Comparison of ENCODE assay signal across 8 mouse cellular contexts in genomic region chr13:14522128-14522905, GRCm38 (mm10). TPM values are rescaled to one million over a fixed set of nuclear protein-coding genes. Genes with fewer than 3 reads are reported as not detected.
DNase-seq lines count a peak whose midpoint lies in the region; ATAC-seq and TF ChIP-seq lines count a peak whose summit lies in the region.

No protein-coding gene starts in this region.

- peak overlapping the region; percentile 93 for H3K4me2 ChIP-seq in kidney, embryonic 16.5 days (replicated peaks; ENCODE audit: low read depth, low read length)
- peak overlapping the region; percentile 97 for H3K4me2 ChIP-seq in heart, embryonic 11.5 days
- H3K4me2 ChIP-seq in stomach, postnatal 0 days (replicated peaks; ENCODE audit: low read depth) = peak overlapping the region; percentile 74

- peak overlapping the region; percentile 54 for H3K9ac ChIP-seq in kidney, embryonic 16.5 days (replicated peaks; ENCODE audit: low read length)
- H3K9ac ChIP-seq in heart, embryonic 11.5 days (ENCODE audit: low read depth, low read length) = no peak overlapping the region
- H3K9ac ChIP-seq in stomach, postnatal 0 days (ENCODE audit: low read length) = peak overlapping the region; percentile 41; the same call in 1 of the 2 replicates

- peaks cover 32% of the 10 kb centered on the region for H3K27me3 ChIP-seq in kidney, embryonic 16.5 days (ENCODE audit: insufficient read depth, low read length)
- peaks cover 23% of the 10 kb centered on the region for H3K27me3 ChIP-seq in heart, embryonic 11.5 days (ENCODE audit: control insufficient read depth, insufficient read depth, low read length)
- H3K27me3 ChIP-seq in stomach, postnatal 0 days (ENCODE audit: control insufficient read depth, insufficient read depth, low read length) = no peaks in the 10 kb centered on the region

- DNase-seq in kidney, adult 18-20 months = no peak
- peak; percentile 39 to 61 for DNase-seq in cerebellum, postnatal 36 days
- DNase-seq in layer of hippocampus, postnatal 25 days (ENCODE audit: extremely low spot score in 1 of 2, low spot score in 1 of 2) = peak; percentile 29 to 56
- DNase-seq in mesoderm, embryonic 11.5 days (ENCODE audit: low read depth, low spot score) = peak; percentile 56
- peak; percentile 20 for DNase-seq in stomach, postnatal 0 days (ENCODE audit: low spot score)
- no peak for DNase-seq in spleen, postnatal 4 days (ENCODE audit: low spot score in 2 of 2)

- no peak for TF ChIP-seq EP300 in stomach, postnatal 0 days (optimal IDR thresholded peaks at IDR 0.05)

- WGBS in kidney, embryonic 16.5 days = 3% methylated on average over 32 of the region's 38 CpGs
- WGBS in heart, embryonic 11.5 days (ENCODE audit: insufficient replicate concordance) = 4% methylated on average over 38 of the region's 38 CpGs
- WGBS in stomach, postnatal 0 days = 1% methylated on average over 34 of the region's 38 CpGs

- TF ChIP-seq CTCF in stomach, postnatal 0 days (IDR thresholded peaks at IDR 0.05; ENCODE audit: low read depth) = no peak

- no peak overlapping the region for H3K27ac ChIP-seq in kidney, embryonic 16.5 days (ENCODE audit: low read length)
- no peak overlapping the region for H3K27ac ChIP-seq in heart, embryonic 11.5 days (ENCODE audit: low read depth, low read length)
- H3K27ac ChIP-seq in stomach, postnatal 0 days (replicated peaks) = no peak overlapping the region

- H3K4me1 ChIP-seq in kidney, embryonic 16.5 days (ENCODE audit: insufficient read depth, low read length) = 0 out of 2 replicates have a peak, but pooled peaks cover 6% of the 10 kb centered on the region
- H3K4me1 ChIP-seq in heart, embryonic 11.5 days (ENCODE audit: control insufficient read depth, insufficient read depth, low read length) = peaks cover 3% of the 10 kb centered on the region; the same call in 1 of the 2 replicates
- H3K4me1 ChIP-seq in stomach, postnatal 0 days (replicated peaks; ENCODE audit: control insufficient read depth, insufficient read depth) = no peaks in the 10 kb centered on the region

- no peaks in the 10 kb centered on the region for H3K36me3 ChIP-seq in kidney, embryonic 16.5 days (ENCODE audit: insufficient read depth, low read length)
- H3K36me3 ChIP-seq in heart, embryonic 11.5 days (ENCODE audit: control insufficient read depth, insufficient read depth, low read length) = no peaks in the 10 kb centered on the region
- no peaks in the 10 kb centered on the region for H3K36me3 ChIP-seq in stomach, postnatal 0 days (ENCODE audit: control insufficient read depth, insufficient read depth, low read length)

- H3K4me3 ChIP-seq in kidney, embryonic 16.5 days (ENCODE audit: low read length) = peak overlapping the region; percentile 55
- H3K4me3 ChIP-seq in heart, embryonic 11.5 days (ENCODE audit: low read depth, low read length) = peak overlapping the region; percentile 53
- peak overlapping the region; percentile 43 for H3K4me3 ChIP-seq in stomach, postnatal 0 days (ENCODE audit: low read depth, low read length)

- no peaks in the 10 kb centered on the region for H3K9me3 ChIP-seq in kidney, embryonic 16.5 days (ENCODE audit: low read length)
- no peaks in the 10 kb centered on the region for H3K9me3 ChIP-seq in heart, embryonic 11.5 days (replicated peaks; ENCODE audit: control insufficient read depth, low read length)
- no peaks in the 10 kb centered on the region for H3K9me3 ChIP-seq in stomach, postnatal 0 days (ENCODE audit: control insufficient read depth, low read length)

- ATAC-seq in kidney, embryonic 16.5 days (ENCODE audit: low FRiP score, low TSS enrichment) = peak; percentile 92
- peak; percentile 57 for ATAC-seq in heart, embryonic 11.5 days (replicated peaks; ENCODE audit: insufficient number of reproducible peaks, low FRiP score, low TSS enrichment)
- ATAC-seq in stomach, postnatal 0 days (ENCODE audit: low FRiP score, low TSS enrichment) = peak; percentile 71

RNA-seq across cellular contexts. Expression of gene Hecw1, which starts 0.7 kb away (rescaled TPM):
- polyA plus RNA-seq in kidney, embryonic 16.5 days (2015; fragmentation: Nextera tagmentation; extraction: Ambion mirVana) = 0.14 and 0.27 TPM in 2 replicates
- 0.30 and 0.44 TPM in 2 replicates for polyA plus RNA-seq in heart, embryonic 11.5 days (2014; fragmentation: Nextera tagmentation; extraction: Ambion mirVana)
- 10 to 100 TPM; 62.6 to 79.4 TPM for total RNA-seq in layer of hippocampus, postnatal 25 days (2021)
- polyA plus RNA-seq in stomach, postnatal 0 days (2015; fragmentation: Nextera tagmentation; extraction: Ambion mirVana) = 0.34 and 0.42 TPM in 2 replicates

Comparison
In these comparisons a context has a peak if more than half of its experiments do, and no peak if none do; other contexts are left out.
1. DNase-seq: peak in cerebellum, postnatal 36 days (2 of 2), layer of hippocampus, postnatal 25 days (2 of 2), mesoderm, embryonic 11.5 days (single experiment) and stomach, postnatal 0 days (single experiment); none in kidney, adult 18-20 months (single experiment) and spleen, postnatal 4 days (0 of 2).
2. Peak in every context shown above with its lines, with median percentiles within 50 percentile points of each other: ATAC-seq, H3K4me2 ChIP-seq and H3K4me3 ChIP-seq.